Mouse (Mus musculus): ENCODE data around the gene Krt39. TPM values are rescaled to one million over a fixed set of nuclear protein-coding genes. Genes with fewer than 3 reads are reported as not detected.

The Krt39 gene
- not detected for polyA plus RNA-seq (2014; fragmentation: Illumina TruSeq; extraction: RNeasy Lipid Tissue Mini Kit (QIAGEN cat#74804); ENCODE audit: insufficient read depth, low read depth, low replicate concordance)

GRCm38 (mm10) chr11:99521288-99521860 is at the start of gene Krt39:
Gene Krt39, minus strand, starts transcription at chr11:99521338.

GRCm38 (mm10) chr11:99566530-99566929 is 45.4 kb upstream of the Krt39 start, which contains the start of gene Krtap3-1:
Gene Krtap3-1, minus strand, starts transcription at chr11:99566630.

GRCm38 (mm10) chr11:99559366-99559765 is 38.2 kb upstream of the Krt39 start, which contains the start of gene Gm11939:
Gene Gm11939, minus strand, starts transcription at chr11:99559466.

GRCm38 (mm10) chr11:99556753-99557152 is 35.6 kb upstream of the Krt39 start, which contains the start of gene Krtap3-2:
Gene Krtap3-2, minus strand, starts transcription at chr11:99556853.

GRCm38 (mm10) chr11:99550765-99551164 is 29.6 kb upstream of the Krt39 start, which contains the start of gene Krtap3-3:
Gene Krtap3-3, minus strand, starts transcription at chr11:99550865.

GRCm38 (mm10) chr11:99492733-99493573 is 28.2 kb downstream of the Krt39 start, which contains the start of gene Krt23:
Gene Krt23, minus strand, starts transcription at chr11:99493137.

Other genes with a start within 250 kb of the Krt39 start
- gene Krt24, start 236.1 kb downstream of the Krt39 start, polyA plus RNA-seq (2014; fragmentation: Illumina TruSeq; extraction: RNeasy Lipid Tissue Mini Kit (QIAGEN cat#74804); ENCODE audit: insufficient read depth, low read depth, low replicate concordance), result not detected
- gene Krt25, start 198.4 kb downstream of the Krt39 start, polyA plus RNA-seq (2014; fragmentation: Illumina TruSeq; extraction: RNeasy Lipid Tissue Mini Kit (QIAGEN cat#74804); ENCODE audit: insufficient read depth, low read depth, low replicate concordance), result not detected
- gene Krt26, start 183.4 kb downstream of the Krt39 start, polyA plus RNA-seq (2014; fragmentation: Illumina TruSeq; extraction: RNeasy Lipid Tissue Mini Kit (QIAGEN cat#74804); ENCODE audit: insufficient read depth, low read depth, low replicate concordance), result not detected
- gene Krt27, start 170.2 kb downstream of the Krt39 start, polyA plus RNA-seq (2014; fragmentation: Illumina TruSeq; extraction: RNeasy Lipid Tissue Mini Kit (QIAGEN cat#74804); ENCODE audit: insufficient read depth, low read depth, low replicate concordance), result not detected
- gene Krt28, start 146.4 kb downstream of the Krt39 start, polyA plus RNA-seq (2014; fragmentation: Illumina TruSeq; extraction: RNeasy Lipid Tissue Mini Kit (QIAGEN cat#74804); ENCODE audit: insufficient read depth, low read depth, low replicate concordance), result not detected
- gene Krt10, start 132.0 kb downstream of the Krt39 start, polyA plus RNA-seq (2014; fragmentation: Illumina TruSeq; extraction: RNeasy Lipid Tissue Mini Kit (QIAGEN cat#74804); ENCODE audit: insufficient read depth, low read depth, low replicate concordance), result 7.6 TPM
- not detected for gene Krt12, start 99.1 kb downstream of the Krt39 start, polyA plus RNA-seq (2014; fragmentation: Illumina TruSeq; extraction: RNeasy Lipid Tissue Mini Kit (QIAGEN cat#74804); ENCODE audit: insufficient read depth, low read depth, low replicate concordance)
- not detected for gene Krt20, start 83.2 kb downstream of the Krt39 start, polyA plus RNA-seq (2014; fragmentation: Illumina TruSeq; extraction: RNeasy Lipid Tissue Mini Kit (QIAGEN cat#74804); ENCODE audit: insufficient read depth, low read depth, low replicate concordance)
- 18.8 TPM for gene Krt23, start 28.2 kb downstream of the Krt39 start, polyA plus RNA-seq (2014; fragmentation: Illumina TruSeq; extraction: RNeasy Lipid Tissue Mini Kit (QIAGEN cat#74804); ENCODE audit: insufficient read depth, low read depth, low replicate concordance)
- not detected for gene Krt40, start 21.8 kb upstream of the Krt39 start, polyA plus RNA-seq (2014; fragmentation: Illumina TruSeq; extraction: RNeasy Lipid Tissue Mini Kit (QIAGEN cat#74804); ENCODE audit: insufficient read depth, low read depth, low replicate concordance)
- not detected for gene Krtap3-3, start 29.5 kb upstream of the Krt39 start, polyA plus RNA-seq (2014; fragmentation: Illumina TruSeq; extraction: RNeasy Lipid Tissue Mini Kit (QIAGEN cat#74804); ENCODE audit: insufficient read depth, low read depth, low replicate concordance)
- gene Krtap3-2, start 35.5 kb upstream of the Krt39 start, polyA plus RNA-seq (2014; fragmentation: Illumina TruSeq; extraction: RNeasy Lipid Tissue Mini Kit (QIAGEN cat#74804); ENCODE audit: insufficient read depth, low read depth, low replicate concordance), result not detected
- not detected for gene Gm11939, start 38.1 kb upstream of the Krt39 start, polyA plus RNA-seq (2014; fragmentation: Illumina TruSeq; extraction: RNeasy Lipid Tissue Mini Kit (QIAGEN cat#74804); ENCODE audit: insufficient read depth, low read depth, low replicate concordance)
- not detected for gene Krtap3-1, start 45.3 kb upstream of the Krt39 start, polyA plus RNA-seq (2014; fragmentation: Illumina TruSeq; extraction: RNeasy Lipid Tissue Mini Kit (QIAGEN cat#74804); ENCODE audit: insufficient read depth, low read depth, low replicate concordance)
- not detected for gene Krtap1-5, start 59.7 kb upstream of the Krt39 start, polyA plus RNA-seq (2014; fragmentation: Illumina TruSeq; extraction: RNeasy Lipid Tissue Mini Kit (QIAGEN cat#74804); ENCODE audit: insufficient read depth, low read depth, low replicate concordance)
- gene Krtap1-4, start 62.3 kb upstream of the Krt39 start, polyA plus RNA-seq (2014; fragmentation: Illumina TruSeq; extraction: RNeasy Lipid Tissue Mini Kit (QIAGEN cat#74804); ENCODE audit: insufficient read depth, low read depth, low replicate concordance), result not detected
- not detected for gene Krtap1-3, start 70.0 kb upstream of the Krt39 start, polyA plus RNA-seq (2014; fragmentation: Illumina TruSeq; extraction: RNeasy Lipid Tissue Mini Kit (QIAGEN cat#74804); ENCODE audit: insufficient read depth, low read depth, low replicate concordance)
- not detected for gene Krtap9-3, start 76.8 kb upstream of the Krt39 start, polyA plus RNA-seq (2014; fragmentation: Illumina TruSeq; extraction: RNeasy Lipid Tissue Mini Kit (QIAGEN cat#74804); ENCODE audit: insufficient read depth, low read depth, low replicate concordance)
- not detected for gene Gm11938, start 82.0 kb upstream of the Krt39 start, polyA plus RNA-seq (2014; fragmentation: Illumina TruSeq; extraction: RNeasy Lipid Tissue Mini Kit (QIAGEN cat#74804); ENCODE audit: insufficient read depth, low read depth, low replicate concordance)
- not detected for gene Gm11937, start 88.9 kb upstream of the Krt39 start, polyA plus RNA-seq (2014; fragmentation: Illumina TruSeq; extraction: RNeasy Lipid Tissue Mini Kit (QIAGEN cat#74804); ENCODE audit: insufficient read depth, low read depth, low replicate concordance)
- not detected for gene Krtap2-4, start 93.5 kb upstream of the Krt39 start, polyA plus RNA-seq (2014; fragmentation: Illumina TruSeq; extraction: RNeasy Lipid Tissue Mini Kit (QIAGEN cat#74804); ENCODE audit: insufficient read depth, low read depth, low replicate concordance)
- gene Gm11562, start 99.1 kb upstream of the Krt39 start, polyA plus RNA-seq (2014; fragmentation: Illumina TruSeq; extraction: RNeasy Lipid Tissue Mini Kit (QIAGEN cat#74804); ENCODE audit: insufficient read depth, low read depth, low replicate concordance), result not detected
- gene Krtap4-1, start 106.9 kb upstream of the Krt39 start, polyA plus RNA-seq (2014; fragmentation: Illumina TruSeq; extraction: RNeasy Lipid Tissue Mini Kit (QIAGEN cat#74804); ENCODE audit: insufficient read depth, low read depth, low replicate concordance), result not detected
- gene Krtap4-2, start 113.7 kb upstream of the Krt39 start, polyA plus RNA-seq (2014; fragmentation: Illumina TruSeq; extraction: RNeasy Lipid Tissue Mini Kit (QIAGEN cat#74804); ENCODE audit: insufficient read depth, low read depth, low replicate concordance), result not detected
- gene Krtap4-7, start 122.8 kb upstream of the Krt39 start, polyA plus RNA-seq (2014; fragmentation: Illumina TruSeq; extraction: RNeasy Lipid Tissue Mini Kit (QIAGEN cat#74804); ENCODE audit: insufficient read depth, low read depth, low replicate concordance), result not detected
- not detected for gene Gm11555, start 128.9 kb upstream of the Krt39 start, polyA plus RNA-seq (2014; fragmentation: Illumina TruSeq; extraction: RNeasy Lipid Tissue Mini Kit (QIAGEN cat#74804); ENCODE audit: insufficient read depth, low read depth, low replicate concordance)
- gene Gm11563, start 137.6 kb upstream of the Krt39 start, polyA plus RNA-seq (2014; fragmentation: Illumina TruSeq; extraction: RNeasy Lipid Tissue Mini Kit (QIAGEN cat#74804); ENCODE audit: insufficient read depth, low read depth, low replicate concordance), result not detected
- gene Krtap4-6, start 144.6 kb upstream of the Krt39 start, polyA plus RNA-seq (2014; fragmentation: Illumina TruSeq; extraction: RNeasy Lipid Tissue Mini Kit (QIAGEN cat#74804); ENCODE audit: insufficient read depth, low read depth, low replicate concordance), result not detected
- gene Gm14190, start 169.4 kb upstream of the Krt39 start, polyA plus RNA-seq (2014; fragmentation: Illumina TruSeq; extraction: RNeasy Lipid Tissue Mini Kit (QIAGEN cat#74804); ENCODE audit: insufficient read depth, low read depth, low replicate concordance), result not detected
- gene Gm14180, start 213.0 kb upstream of the Krt39 start, polyA plus RNA-seq (2014; fragmentation: Illumina TruSeq; extraction: RNeasy Lipid Tissue Mini Kit (QIAGEN cat#74804); ENCODE audit: insufficient read depth, low read depth, low replicate concordance), result not detected